Mouse (Mus musculus) adrenal gland, postnatal 10 days (tissue): Measurements from ENCODE around the gene Csn1s2b. TPM values are rescaled to one million over a fixed set of nuclear protein-coding genes. Genes with fewer than 3 reads are reported as not detected.
A peak's percentile ranks its signal among the peaks of the same experiment; 100 is the strongest.
"Not testable (repeated sequence)": the region's sequence is repeated elsewhere in the genome, so short reads cannot be mapped to it uniquely, and the experiment has no call there.

Experiments
- DNase-seq: peaks from one replicate; pipeline ENCODE4 v3.0.0; 2021; ENCODE audit warnings: mixed read lengths
- long read RNA-seq, 2 experiments: library from polyadenylated mRNA; stranded (forward); transcript quantifications; one replicate each; pipeline ENCODE4 v2.0.0; 2021
- total RNA-seq, 2 experiments: library from RNA; stranded (reverse); gene quantifications; 2 replicates each; pipeline ENCODE4 v1.2.3; 2021

Gene Csn1s2b
- total RNA-seq = not detected
- long read RNA-seq, experiment 1 = 0 reads
- long read RNA-seq, experiment 2 = 0 reads

DNA sequence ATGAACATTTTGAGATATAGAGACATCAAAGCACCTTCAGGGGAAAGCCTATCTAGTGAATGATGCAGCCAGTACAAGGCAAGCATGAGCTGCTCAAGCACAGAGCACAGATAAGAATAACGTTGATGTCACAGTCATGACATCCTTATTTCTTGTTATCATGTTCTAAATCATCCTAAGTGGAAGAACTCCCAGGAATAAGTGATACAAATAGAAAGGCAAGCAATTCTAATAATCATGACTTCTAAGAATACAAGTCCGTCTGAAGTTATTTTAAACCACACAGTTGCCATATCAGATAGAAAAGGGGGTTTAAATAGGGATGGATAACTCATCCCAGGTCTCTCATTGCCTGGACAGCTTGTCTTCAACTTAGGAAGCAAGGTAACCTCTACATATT is at the start of gene Csn1s2b:
TSS of gene Csn1s2b (plus strand) at position 301 of the 400 bp plus-strand sequence.
- DNase-seq = no peak

DNA sequence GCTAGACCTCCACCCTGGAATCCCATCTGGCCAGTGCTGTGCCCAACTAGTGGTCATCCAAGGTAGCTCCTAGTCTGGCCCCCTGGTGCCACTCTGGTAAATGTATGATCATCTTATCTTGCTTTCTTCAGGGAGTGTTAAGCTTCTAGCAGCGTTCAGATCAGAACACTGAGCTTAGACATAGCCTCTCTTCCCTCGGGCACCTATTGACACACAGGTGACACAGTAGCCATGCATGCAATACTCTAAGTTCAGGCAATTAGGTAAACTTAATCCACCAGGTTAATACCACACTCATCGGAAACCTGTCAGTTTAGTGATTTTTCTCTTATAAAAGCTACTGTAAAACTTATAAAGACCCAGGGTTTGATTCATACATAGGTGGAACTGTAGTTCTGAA is 43.3 kb upstream of the Csn1s2b start:
- no peak for DNase-seq

DNA sequence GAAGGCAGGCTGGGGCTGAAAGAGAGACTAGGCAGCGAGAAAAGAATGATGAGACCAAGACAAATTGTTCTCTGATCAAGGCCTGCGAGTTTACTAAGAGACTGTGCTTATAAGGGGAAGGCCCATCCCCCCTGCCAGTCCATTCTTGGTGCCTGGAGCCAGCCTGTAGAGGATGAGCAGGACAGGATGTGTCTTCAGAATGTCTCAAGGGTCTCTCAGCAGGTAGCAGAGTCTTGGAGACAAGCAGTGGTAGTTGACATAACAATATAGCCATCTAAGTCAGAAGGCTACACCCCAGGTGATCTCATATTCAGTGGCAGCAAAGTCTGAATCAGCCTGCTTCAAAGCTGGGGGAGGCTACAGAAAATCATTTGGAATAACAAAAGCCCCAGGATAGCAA is 35.7 kb upstream of the Csn1s2b start:
- not testable (repeated sequence) for DNase-seq

DNA sequence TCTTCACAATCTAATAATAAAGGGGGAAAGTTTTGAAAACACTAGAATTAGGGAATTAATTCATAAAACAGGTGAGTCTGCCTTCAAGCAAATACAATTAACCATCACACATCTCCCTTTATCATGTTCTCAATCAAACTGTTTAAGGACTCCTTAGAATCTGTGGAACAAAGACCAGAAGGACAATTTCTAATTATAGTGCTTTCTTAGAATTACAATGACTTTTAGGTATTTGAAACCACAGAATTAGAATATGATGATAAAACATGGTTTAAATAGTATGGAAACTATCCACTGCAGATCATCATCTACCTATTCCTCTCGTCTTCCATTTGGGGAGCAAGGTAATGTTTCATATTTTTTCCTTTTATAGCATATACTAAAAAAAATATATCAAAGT is 33.6 kb upstream of the Csn1s2b start, which contains the start of gene Csn1s2a:
TSS of gene Csn1s2a (plus strand) at position 301 of the 400 bp plus-strand sequence.
- no peak for DNase-seq

DNA sequence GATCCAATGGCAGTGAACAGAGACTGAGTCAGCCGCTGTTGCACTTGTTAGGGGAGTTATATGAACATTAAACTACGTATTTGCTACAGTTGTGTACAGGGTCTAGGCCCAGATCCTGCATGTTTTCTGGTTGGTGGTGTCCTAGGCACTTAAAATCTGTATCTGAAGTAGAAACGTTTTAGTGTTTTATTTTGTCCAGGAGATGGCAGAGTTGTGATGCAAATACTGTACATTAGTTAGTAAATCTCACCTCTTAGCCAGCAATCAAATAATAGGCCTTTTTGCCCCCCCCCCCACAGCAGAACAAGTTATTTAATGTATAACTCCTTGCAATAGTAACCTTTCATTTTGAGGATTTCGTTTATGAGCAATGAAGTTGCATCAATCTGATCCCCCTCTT is 25.2 kb upstream of the Csn1s2b start:
- no peak for DNase-seq

DNA sequence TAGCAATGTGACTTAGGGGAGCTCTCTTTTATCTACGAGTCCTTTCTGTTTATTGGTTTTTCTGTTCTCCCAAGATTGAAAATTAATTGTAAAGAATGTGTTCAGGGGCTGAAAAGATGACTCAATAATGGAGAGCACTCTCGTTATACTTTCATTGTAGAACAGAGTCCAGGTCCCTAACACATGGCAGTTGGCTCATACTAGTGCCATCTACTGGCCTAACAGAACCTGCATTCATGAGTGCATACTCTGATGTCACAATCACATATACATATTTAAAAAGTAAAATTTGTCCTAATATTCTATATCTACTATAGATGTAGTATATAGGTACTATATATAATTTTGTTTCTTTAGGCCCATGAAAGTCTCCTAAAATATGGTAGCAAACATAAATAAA is 1.4 kb downstream of the Csn1s2b start:
- no peak for DNase-seq

DNA sequence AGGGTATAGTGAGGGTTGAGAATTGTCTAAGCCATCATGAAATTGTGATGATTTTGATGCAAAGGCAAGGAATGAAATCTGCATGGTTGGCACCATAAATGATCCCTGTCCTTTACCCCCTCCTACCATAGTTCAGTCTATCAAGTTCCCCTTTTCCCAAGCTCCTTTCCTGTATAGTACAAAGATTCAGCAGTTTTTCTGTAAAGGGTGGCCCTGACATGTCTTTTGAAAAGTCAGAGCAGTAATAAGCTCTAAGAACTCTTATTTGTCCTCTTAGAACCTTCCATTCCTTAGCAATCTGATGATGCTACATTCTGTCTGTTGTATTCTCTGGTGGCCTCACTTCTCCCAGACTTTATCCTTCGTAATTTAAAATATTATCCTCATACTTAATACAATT is 17.5 kb downstream of the Csn1s2b start, which contains the start of gene Prr27:
TSS of gene Prr27 (plus strand) at position 301 of the 400 bp plus-strand sequence.
- DNase-seq = no peak

DNA sequence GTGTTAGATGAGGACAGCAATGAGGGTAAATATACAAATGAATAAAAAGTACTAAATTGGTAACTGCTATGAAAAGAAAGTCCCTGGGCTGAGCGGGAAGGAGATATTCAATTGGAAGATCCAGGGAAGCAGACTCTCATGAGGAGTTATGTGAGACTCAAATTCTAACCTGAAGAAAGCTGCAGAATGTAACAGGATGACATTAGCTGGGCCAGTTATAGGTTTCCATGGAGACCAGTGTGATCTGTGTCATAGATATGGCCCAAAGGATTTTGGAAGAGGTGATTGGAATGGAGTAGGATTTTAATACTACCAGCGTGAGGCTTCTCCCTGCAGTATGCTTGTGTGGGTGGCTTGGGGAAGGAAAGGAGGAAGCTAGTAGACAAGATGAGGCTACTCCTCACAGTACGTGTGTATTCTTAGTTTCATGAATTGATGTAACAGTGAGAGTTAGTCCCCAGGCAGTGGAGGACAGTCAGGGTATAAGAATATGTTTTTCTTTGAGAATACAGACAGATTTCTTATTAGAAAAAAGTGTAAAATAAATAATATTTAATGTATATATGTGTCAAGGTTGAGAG is 47.3 kb downstream of the Csn1s2b start:
- DNase-seq = no peak

DNA sequence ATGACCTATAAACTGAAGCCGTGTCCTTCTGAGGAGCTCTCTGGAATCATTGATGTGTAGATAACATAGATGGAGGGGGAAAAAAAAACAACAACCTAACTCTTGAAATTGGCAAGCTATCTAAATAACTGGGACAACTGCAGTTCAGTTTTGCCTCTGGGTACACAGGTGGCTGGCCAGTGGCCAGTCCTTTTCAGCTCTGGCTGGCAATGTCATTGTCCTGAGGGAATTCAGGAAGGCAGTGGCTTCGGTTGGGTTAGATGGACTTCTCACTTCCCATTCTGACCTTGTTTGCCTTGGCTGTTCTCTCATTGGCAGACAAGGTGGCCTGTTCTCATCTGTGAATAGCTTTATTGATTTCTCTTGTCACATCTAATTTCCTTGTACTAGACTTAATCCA is 62.2 kb downstream of the Csn1s2b start:
- DNase-seq = peak; percentile 13

DNA sequence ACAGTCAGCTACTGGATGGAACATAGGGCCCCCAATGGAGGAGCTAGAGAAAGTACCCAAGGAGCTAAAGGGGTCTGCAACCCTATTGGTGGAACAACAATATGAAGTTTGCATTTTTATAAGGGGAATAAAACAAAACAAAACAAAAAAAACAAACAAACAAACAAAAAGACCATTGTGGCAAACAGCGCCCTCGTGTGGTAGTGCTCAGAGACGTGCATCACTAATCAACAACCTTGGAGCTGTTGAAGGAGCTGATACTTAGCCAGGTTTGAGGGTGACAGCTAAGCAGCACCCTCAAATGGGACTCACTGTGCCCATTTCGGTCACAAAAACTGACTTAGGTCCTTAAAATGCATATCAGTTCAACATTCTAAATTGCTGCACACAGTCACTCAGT is 63.5 kb downstream of the Csn1s2b start:
- DNase-seq = peak; percentile 14

Other genes starting within 250 kb of the Csn1s2b start
- 10 to 100 TPM in 1 of 2 experiments, 1 to 10 TPM in 1; 6.0 to 16.6 TPM for gene Sult1d1, start 239.1 kb upstream of the Csn1s2b start, total RNA-seq
- under 1 TPM in 1 of 2 experiments, not detected in 1; 0.84 TPM for gene Sult1e1, start 216.5 kb upstream of the Csn1s2b start, total RNA-seq
- not detected for gene Csn1s1, start 141.9 kb upstream of the Csn1s2b start, total RNA-seq
- gene Csn2, start 108.5 kb upstream of the Csn1s2b start, total RNA-seq = not detected
- gene Csn1s2a, start 33.5 kb upstream of the Csn1s2b start, total RNA-seq = not detected
- gene Prr27, start 17.6 kb downstream of the Csn1s2b start, total RNA-seq = not detected
- not detected for gene Odam, start 76.9 kb downstream of the Csn1s2b start, total RNA-seq
- not detected for gene Csn3, start 117.5 kb downstream of the Csn1s2b start, total RNA-seq
- gene 2310003L06Rik, start 161.4 kb downstream of the Csn1s2b start, total RNA-seq = not detected
- gene Gm28434, start 161.4 kb downstream of the Csn1s2b start, total RNA-seq = not detected
- gene Cabs1, start 171.4 kb downstream of the Csn1s2b start, total RNA-seq = not detected
- not detected for gene Smr3a, start 194.5 kb downstream of the Csn1s2b start, total RNA-seq